Mouse (Mus musculus) liver, postnatal 0 days (tissue): ENCODE data around the gene Lilrb4a. TPM values are rescaled to one million over a fixed set of nuclear protein-coding genes. Genes with fewer than 3 reads are reported as not detected.

ENCODE experiments used
- ATAC-seq: fragments of 200-750 bp; cut with Nextera tagmentation; 2 replicates; pipeline ENCODE4 v1.8.0; 2017; ENCODE audit warnings: mild to moderate bottlenecking, moderate library complexity
- DNase-seq: peaks from one replicate; pipeline ENCODE4 v3.0.0-alpha.2; 2016
- H3K27ac ChIP-seq: fragments of 300-500 bp; sonication (generic); 2 replicates; pipeline ENCODE4 v1.5.1; 2014; ENCODE audit warnings: antibody characterized with exemption, moderate library complexity, mild to moderate bottlenecking, low read depth
- H3K27me3 ChIP-seq: fragments of 300-500 bp; sonication (generic); 2 replicates; pipeline ENCODE4 v1.6.1; 2014; ENCODE audit warnings: low read length, control low read depth, mixed read lengths; ENCODE audit not compliant: insufficient read depth
- H3K36me3 ChIP-seq: fragments of 300-500 bp; sonication (generic); replicated peaks from 2 replicates; pipeline ENCODE4 v1.6.1; 2014; ENCODE audit warnings: mild to moderate bottlenecking, control low read depth, low read length, moderate library complexity, mixed read lengths; ENCODE audit not compliant: insufficient read depth
- H3K4me1 ChIP-seq: fragments of 300-500 bp; sonication (generic); 2 replicates; pipeline ENCODE4 v1.6.1; 2014; ENCODE audit warnings: antibody characterized with exemption, mild to moderate bottlenecking, control low read depth; ENCODE audit not compliant: insufficient read depth
- H3K4me2 ChIP-seq: fragments of 300-500 bp; sonication (generic); 2 replicates; pipeline ENCODE4 v1.6.1; 2014; ENCODE audit warnings: low read depth, mild to moderate bottlenecking, low read length, moderate library complexity, mixed read lengths
- H3K4me3 ChIP-seq: fragments of 300-500 bp; sonication (generic); 2 replicates; pipeline ENCODE4 v1.5.1; 2014; ENCODE audit warnings: low read depth, low read length
- H3K9ac ChIP-seq: fragments of 300-500 bp; sonication (generic); replicated peaks from 2 replicates; pipeline ENCODE4 v1.6.1; 2014; ENCODE audit warnings: mild to moderate bottlenecking, moderate library complexity
- H3K9me3 ChIP-seq: fragments of 300-500 bp; sonication (generic); 2 replicates; pipeline ENCODE4 v1.6.1; 2016; ENCODE audit warnings: mild to moderate bottlenecking, control low read depth, low read length, mixed read lengths
- CTCF ChIP-seq: sonication (generic); IDR thresholded peaks from 2 replicates; pipeline ENCODE4 v1.5.1; 2016; ENCODE audit warnings: antibody characterized with exemption, low read depth
- EP300 ChIP-seq: IDR thresholded peaks from 2 replicates; pipeline ENCODE4 v1.6.1; 2016; ENCODE audit warnings: antibody characterized with exemption, low read depth, mild to moderate bottlenecking
- WGBS: fragments of 180-500 bp; shearing (Covaris S2); extraction: QIAGEN DNeasy Blood & Tissue Kit; methylation state at CpG from one replicate; pipeline ENCODE4 v1.1.7; 2014; ENCODE audit not compliant: insufficient replicate concordance; 5-methylcytosine and 5-hydroxymethylcytosine counted together
- polyA plus RNA-seq: library from polyadenylated mRNA; unstranded; fragments of >200 nt; fragmentation: Nextera tagmentation; extraction: Ambion mirVana; gene quantifications from 2 replicates; pipeline ENCODE4 v1.2.1, GENCODE M21; 2015

The Lilrb4a gene
- polyA plus RNA-seq, 1 experiment from 2014 or later, result 10.2 TPM

- H3K9ac ChIP-seq, result no peak overlapping the region
- no peaks in the 10 kb centered on the region for H3K4me1 ChIP-seq
- TF ChIP-seq EP300 (no peak), CTCF (no peak)
- no peaks in the 10 kb centered on the region for H3K27me3 ChIP-seq
- H3K27ac ChIP-seq, result no peak overlapping the region
- H3K36me3 ChIP-seq, result no peaks in the 10 kb centered on the region
- ATAC-seq, result peak; percentile 33; the same call in 1 of the 2 replicates
- no peak overlapping the region for H3K4me2 ChIP-seq
- no peak overlapping the region for H3K4me3 ChIP-seq
- DNase-seq, result no peak
- no peaks in the 10 kb centered on the region for H3K9me3 ChIP-seq
Observed at GRCm38 (mm10) chr10:51520021-51520420, 29.3 kb downstream of the Lilrb4a start.

- H3K9ac ChIP-seq, result no peak overlapping the region
- no peak overlapping the region for H3K27ac ChIP-seq
- H3K4me3 ChIP-seq, result no peak overlapping the region
- no peak overlapping the region for H3K4me2 ChIP-seq
- no peak for TF ChIP-seq CTCF
- TF ChIP-seq EP300, result no peak
- no peaks in the 10 kb centered on the region for H3K4me1 ChIP-seq
- H3K36me3 ChIP-seq, result no peaks in the 10 kb centered on the region
- H3K9me3 ChIP-seq, result no peaks in the 10 kb centered on the region
- no peak for DNase-seq
- no peak for ATAC-seq
- H3K27me3 ChIP-seq, result no peaks in the 10 kb centered on the region
Observed at GRCm38 (mm10) chr10:51521453-51521852, 30.7 kb downstream of the Lilrb4a start.

- peak; percentile 42; the same call in 1 of the 2 replicates for ATAC-seq
- no peaks in the 10 kb centered on the region for H3K36me3 ChIP-seq
- TF ChIP-seq CTCF (no peak), EP300 (no peak)
- DNase-seq, result no peak
- 38% methylated on average over 7 of the region's 7 CpGs for WGBS
- no peak overlapping the region for H3K9ac ChIP-seq
- H3K9me3 ChIP-seq, result no peaks in the 10 kb centered on the region
- H3K4me3 ChIP-seq, result no peak overlapping the region
- no peaks in the 10 kb centered on the region for H3K4me1 ChIP-seq
- H3K27me3 ChIP-seq, result no peaks in the 10 kb centered on the region
- peak overlapping the region; percentile 55; the same call in 1 of the 2 replicates for H3K27ac ChIP-seq
- no peak overlapping the region for H3K4me2 ChIP-seq
Observed at GRCm38 (mm10) chr10:51526090-51526489, 35.3 kb downstream of the Lilrb4a start.

- H3K4me3 ChIP-seq, result peak overlapping the region; percentile 11; the same call in 1 of the 2 replicates
- ATAC-seq (no peak), DNase-seq (no peak)
- WGBS, result 72% methylated on average over 4 of the region's 4 CpGs
- no peaks in the 10 kb centered on the region for H3K4me1 ChIP-seq
- peak overlapping the region; percentile 55 for H3K27ac ChIP-seq
- no peak overlapping the region; the same call in 1 of the 2 replicates for H3K9ac ChIP-seq
- H3K27me3 ChIP-seq, result no peaks in the 10 kb centered on the region
- H3K4me2 ChIP-seq, result no peak overlapping the region
- TF ChIP-seq EP300 (no peak), CTCF (no peak)
- H3K9me3 ChIP-seq, result no peaks in the 10 kb centered on the region
- H3K36me3 ChIP-seq, result no peaks in the 10 kb centered on the region
Observed at GRCm38 (mm10) chr10:51526633-51527032, 35.9 kb downstream of the Lilrb4a start.

GRCm38 (mm10) chr10:51528840-51529434 lies 38.2 kb downstream of the Lilrb4a start:
- ATAC-seq, result peak; percentile 35; the same call in 1 of the 2 replicates
- H3K4me3 ChIP-seq, result no peak overlapping the region
- H3K9me3 ChIP-seq, result no peaks in the 10 kb centered on the region
- TF ChIP-seq CTCF, result no peak
- TF ChIP-seq EP300, result no peak
- no peaks in the 10 kb centered on the region for H3K4me1 ChIP-seq
- DNase-seq, result no peak
- H3K27me3 ChIP-seq, result no peaks in the 10 kb centered on the region
- no peaks in the 10 kb centered on the region for H3K36me3 ChIP-seq
- H3K27ac ChIP-seq, result no peak overlapping the region
- H3K4me2 ChIP-seq, result no peak overlapping the region
- 27% methylated on average over 8 of the region's 8 CpGs for WGBS
- H3K9ac ChIP-seq, result no peak overlapping the region

- no peak for DNase-seq
- H3K4me2 ChIP-seq, result no peak overlapping the region
- H3K27ac ChIP-seq, result no peak overlapping the region
- H3K36me3 ChIP-seq, result no peaks in the 10 kb centered on the region
- no peak overlapping the region for H3K4me3 ChIP-seq
- no peaks in the 10 kb centered on the region for H3K9me3 ChIP-seq
- WGBS, result 65% methylated on average over 3 of the region's 3 CpGs
- no peak for ATAC-seq
- TF ChIP-seq EP300 (no peak), CTCF (no peak)
- no peaks in the 10 kb centered on the region for H3K4me1 ChIP-seq
- no peak overlapping the region for H3K9ac ChIP-seq
- H3K27me3 ChIP-seq, result no peaks in the 10 kb centered on the region
Observed at GRCm38 (mm10) chr10:51529497-51529896, 38.7 kb downstream of the Lilrb4a start.

- no peaks in the 10 kb centered on the region for H3K27me3 ChIP-seq
- no peaks in the 10 kb centered on the region for H3K4me1 ChIP-seq
- H3K9ac ChIP-seq, result no peak overlapping the region
- no peak overlapping the region for H3K4me2 ChIP-seq
- peak; percentile 65 for ATAC-seq
- no peaks in the 10 kb centered on the region for H3K9me3 ChIP-seq
- TF ChIP-seq CTCF (no peak), EP300 (no peak)
- no peaks in the 10 kb centered on the region for H3K36me3 ChIP-seq
- 67% methylated on average over 7 of the region's 7 CpGs for WGBS
- H3K27ac ChIP-seq, result no peak overlapping the region
- no peak overlapping the region for H3K4me3 ChIP-seq
- DNase-seq, result peak; percentile 22
Observed at GRCm38 (mm10) chr10:51530813-51531212, 40.1 kb downstream of the Lilrb4a start.

Other genes with a start within 250 kb of the Lilrb4a start
- gene Gm49339, start 10.3 kb upstream of the Lilrb4a start, polyA plus RNA-seq, result 0.25 and 4.0 TPM in 2 replicates
- 4.0 and 4.4 TPM in 2 replicates for gene Lilr4b, start 10.3 kb upstream of the Lilrb4a start, polyA plus RNA-seq
- gene Fam162b, start 99.6 kb downstream of the Lilrb4a start, polyA plus RNA-seq, result not detected in 2 replicates
- 0.05 TPM in 1 of 2 replicates, not detected in the other for gene Gprc6a, start 140.5 kb downstream of the Lilrb4a start, polyA plus RNA-seq
- gene Rfx6, start 186.8 kb downstream of the Lilrb4a start, polyA plus RNA-seq, result not detected in 2 replicates